Mouse (Mus musculus) ES-E14 (cell line): ENCODE results near the gene Erfe.

Source experiments
- CHD2 ChIP-seq: IDR thresholded peaks from 2 replicates; pipeline ENCODE4 v1.6.1; 2014; ENCODE audit warnings: mild to moderate bottlenecking, low read depth, low read length, inconsistent platforms
- MAFK ChIP-seq: IDR thresholded peaks from 2 replicates; pipeline ENCODE4 v1.6.1; 2014; ENCODE audit warnings: mild to moderate bottlenecking, low read depth, low read length, inconsistent platforms; ENCODE audit not compliant: insufficient read depth
- ZNF384 ChIP-seq: IDR thresholded peaks from 2 replicates; pipeline ENCODE4 v1.6.1; 2012; ENCODE audit warnings: low read depth, low read length, inconsistent platforms

DNA sequence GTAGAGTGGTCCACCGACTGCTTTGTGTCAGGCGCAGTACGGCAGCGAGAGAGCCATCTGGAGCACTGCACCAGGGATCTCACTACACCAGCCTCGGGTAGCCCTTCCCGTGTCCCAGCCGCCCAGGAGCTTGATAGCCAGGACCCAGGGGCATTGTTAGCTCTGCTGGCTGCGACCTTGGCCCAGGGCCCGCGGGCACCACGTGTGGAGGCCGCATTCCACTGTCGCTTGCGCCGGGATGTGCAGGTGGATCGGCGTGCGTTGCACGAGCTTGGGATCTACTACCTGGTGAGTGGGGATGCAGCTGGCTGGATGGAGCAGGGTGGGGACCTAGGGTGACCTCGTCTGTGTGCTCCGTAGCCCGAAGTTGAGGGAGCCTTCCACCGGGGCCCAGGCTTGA, 3.8 kb downstream of the Erfe start:
- TF ChIP-seq CHD2 (no peak), MAFK (no peak), ZNF384 (no peak)
